Mouse (Mus musculus) c-Kit-positive CD71-negative TER-119-negative erythroid progenitor cells, embryonic 14.5 days (primary cell): ENCODE data around the gene Them5.

ENCODE experiments used
- DNase-seq: peaks from one replicate; pipeline ENCODE4 v3.0.0-alpha.2; 2013; ENCODE audit warnings: low read depth

Gene Them5

DNA sequence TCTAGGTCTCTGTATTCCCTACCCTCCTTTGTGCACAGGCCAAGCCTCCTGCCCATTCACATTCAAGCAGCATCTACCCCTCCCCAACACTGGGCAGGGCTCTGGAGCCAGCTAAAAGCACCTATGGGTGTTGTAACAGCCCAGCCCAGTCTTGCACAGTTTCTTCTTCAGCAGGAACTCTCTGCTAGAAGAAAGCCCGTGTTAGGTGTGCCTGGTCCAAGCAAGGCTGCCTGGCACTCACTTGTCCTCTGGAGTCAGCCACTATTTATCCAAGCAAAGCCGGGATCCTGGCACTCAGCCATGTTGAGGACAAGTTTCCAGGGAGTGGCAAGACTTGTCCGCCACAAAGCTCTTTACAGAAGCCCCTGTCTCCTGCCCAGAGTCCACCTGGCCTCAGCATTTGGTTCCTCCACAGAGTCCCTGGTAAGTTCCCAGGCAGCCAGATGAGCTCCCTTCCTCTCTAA is at the start of gene Them5:
Gene Them5 (plus strand): TSS at position 141 of the 464 bp plus-strand sequence.
- no peak for DNase-seq

DNA sequence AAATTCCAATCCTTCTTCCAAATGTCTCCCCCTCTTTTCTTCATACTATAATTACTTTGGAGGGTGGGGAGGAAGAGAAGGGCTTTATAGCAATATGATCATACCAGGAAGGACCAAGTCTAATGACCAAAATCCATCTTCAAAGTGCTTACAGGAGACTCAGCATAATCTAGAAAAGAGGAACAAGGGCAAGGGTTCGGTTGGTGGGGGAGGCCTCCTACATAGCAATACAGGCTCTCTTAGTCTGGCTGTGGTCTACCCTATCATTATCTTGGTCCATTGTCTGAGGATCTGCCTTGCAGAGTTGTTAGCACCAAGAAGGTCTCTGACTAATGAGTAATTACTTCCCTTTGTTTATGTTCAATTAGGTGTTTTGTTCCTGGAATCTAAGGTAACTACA is 36.4 kb upstream of the Them5 start:
- DNase-seq, result no peak

DNA sequence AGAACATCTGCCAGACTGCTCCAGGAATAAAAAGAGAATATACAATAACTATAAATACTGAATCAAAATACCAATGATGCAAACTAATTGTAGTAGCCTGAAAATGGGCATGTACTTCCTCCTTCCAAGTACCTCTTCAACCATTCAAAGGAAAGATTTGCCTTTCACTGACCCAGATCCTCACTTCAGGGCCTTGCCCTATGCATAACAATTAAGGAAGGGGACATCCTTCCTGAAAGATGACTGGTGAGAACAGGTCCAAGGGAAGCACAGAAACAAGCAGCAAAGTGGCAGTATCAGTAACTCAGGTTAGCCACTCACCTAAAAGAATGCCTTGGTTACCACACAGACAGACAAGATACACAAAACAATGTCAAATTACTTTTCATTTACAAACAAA is 34.9 kb upstream of the Them5 start:
- DNase-seq, result no peak

DNA sequence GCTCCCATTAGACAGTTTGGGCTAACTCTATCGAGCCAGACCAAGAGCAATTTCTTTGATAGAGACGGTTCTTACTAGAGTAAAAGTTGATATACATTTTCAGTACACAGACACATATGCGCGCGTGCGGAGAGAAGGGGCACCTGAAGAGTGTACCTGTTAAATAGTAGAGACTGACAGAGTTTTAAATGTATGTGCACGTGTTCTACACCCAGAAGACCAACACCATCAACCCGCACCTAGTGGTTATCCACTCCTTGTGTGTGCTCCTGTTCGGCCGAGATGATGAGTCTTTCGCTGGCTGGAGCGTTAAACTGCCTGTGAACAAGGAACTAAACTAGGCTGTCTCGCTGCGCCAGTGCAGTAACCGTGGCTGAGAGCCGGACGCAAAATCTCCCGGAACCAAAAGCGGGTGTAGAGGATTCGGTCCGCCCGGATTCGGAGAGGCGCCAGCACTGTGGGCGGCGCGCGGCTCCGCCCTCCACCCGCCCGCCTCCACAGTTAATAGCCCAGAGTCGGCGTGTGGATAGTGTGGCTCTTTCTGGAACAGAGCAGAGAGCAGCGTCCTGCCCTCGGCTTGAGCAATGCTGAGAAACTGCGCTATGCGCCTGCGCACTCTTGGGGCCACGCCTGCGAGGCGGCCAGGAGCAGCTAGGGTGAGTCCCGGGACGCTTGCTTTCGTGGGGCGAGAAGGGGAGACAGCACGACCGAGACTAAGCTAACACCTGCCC is 32.1 kb upstream of the Them5 start, which contains the start of gene Them4:
Gene Them4 (plus strand): TSS at position 457 of the 731 bp plus-strand sequence.
- peak; percentile 88 for DNase-seq

GRCm38 (mm10) chr3:94310491-94310890 is 31.4 kb upstream of the Them5 start:
- no peak for DNase-seq

GRCm38 (mm10) chr3:94310911-94311310 is 31.0 kb upstream of the Them5 start:
- no peak for DNase-seq

DNA sequence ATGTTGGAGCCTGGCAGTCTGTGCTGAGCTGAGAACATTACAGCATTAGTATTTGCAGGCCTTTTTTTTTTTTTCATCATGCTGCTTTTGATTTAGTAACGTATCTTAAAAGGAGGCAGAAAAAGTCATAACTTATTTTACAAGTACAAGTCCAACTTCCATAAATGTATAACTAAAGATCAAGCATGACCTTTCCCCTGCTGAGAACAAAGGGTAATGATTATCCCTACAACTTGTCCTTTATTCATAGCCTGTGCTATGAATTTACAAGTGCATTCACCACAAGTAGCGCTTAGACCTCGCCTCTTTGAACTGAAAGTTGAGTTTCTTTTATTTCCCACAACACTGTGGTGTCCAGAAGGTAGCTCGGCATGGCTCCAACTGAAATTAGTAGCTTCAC is 30.5 kb upstream of the Them5 start:
- no peak for DNase-seq

GRCm38 (mm10) chr3:94328681-94329080 is 13.2 kb upstream of the Them5 start:
- DNase-seq, result no peak

GRCm38 (mm10) chr3:94334442-94334841 is 7.5 kb upstream of the Them5 start:
- no peak for DNase-seq

DNA sequence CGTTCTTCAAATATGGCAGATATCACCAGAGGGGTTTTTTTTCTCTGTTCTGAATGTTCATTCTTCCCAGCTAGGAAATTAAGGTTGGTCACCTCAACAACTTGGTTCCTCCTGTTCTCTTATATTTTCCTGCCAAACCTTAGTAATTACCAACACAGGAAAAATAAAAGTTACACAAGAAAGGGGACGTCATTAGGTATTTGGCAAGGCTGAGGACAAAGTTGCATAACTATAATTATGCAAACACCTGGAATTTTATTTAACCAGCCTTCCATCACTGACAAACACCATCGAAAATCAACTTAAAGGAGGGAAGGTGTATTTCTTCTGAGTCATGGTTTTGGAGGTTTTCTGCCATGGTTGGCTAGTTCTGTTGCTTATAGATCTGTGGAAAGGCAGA is 3.4 kb upstream of the Them5 start:
- no peak for DNase-seq

GRCm38 (mm10) chr3:94342552-94342951 is 653 bp downstream of the Them5 start:
- no peak for DNase-seq

- DNase-seq, result no peak
Observed at GRCm38 (mm10) chr3:94344182-94344581, 2.3 kb downstream of the Them5 start.

GRCm38 (mm10) chr3:94344897-94345296 is 3.0 kb downstream of the Them5 start:
- DNase-seq, result no peak

GRCm38 (mm10) chr3:94348146-94348545 is 6.2 kb downstream of the Them5 start:
- DNase-seq, result no peak

- DNase-seq, result no peak
Observed at GRCm38 (mm10) chr3:94360812-94361211, 18.9 kb downstream of the Them5 start.

- DNase-seq, result no peak
Observed at GRCm38 (mm10) chr3:94362138-94362537, 20.2 kb downstream of the Them5 start, which contains the start of gene C2cd4d. Gene C2cd4d (plus strand): TSS chr3:94362438.

DNA sequence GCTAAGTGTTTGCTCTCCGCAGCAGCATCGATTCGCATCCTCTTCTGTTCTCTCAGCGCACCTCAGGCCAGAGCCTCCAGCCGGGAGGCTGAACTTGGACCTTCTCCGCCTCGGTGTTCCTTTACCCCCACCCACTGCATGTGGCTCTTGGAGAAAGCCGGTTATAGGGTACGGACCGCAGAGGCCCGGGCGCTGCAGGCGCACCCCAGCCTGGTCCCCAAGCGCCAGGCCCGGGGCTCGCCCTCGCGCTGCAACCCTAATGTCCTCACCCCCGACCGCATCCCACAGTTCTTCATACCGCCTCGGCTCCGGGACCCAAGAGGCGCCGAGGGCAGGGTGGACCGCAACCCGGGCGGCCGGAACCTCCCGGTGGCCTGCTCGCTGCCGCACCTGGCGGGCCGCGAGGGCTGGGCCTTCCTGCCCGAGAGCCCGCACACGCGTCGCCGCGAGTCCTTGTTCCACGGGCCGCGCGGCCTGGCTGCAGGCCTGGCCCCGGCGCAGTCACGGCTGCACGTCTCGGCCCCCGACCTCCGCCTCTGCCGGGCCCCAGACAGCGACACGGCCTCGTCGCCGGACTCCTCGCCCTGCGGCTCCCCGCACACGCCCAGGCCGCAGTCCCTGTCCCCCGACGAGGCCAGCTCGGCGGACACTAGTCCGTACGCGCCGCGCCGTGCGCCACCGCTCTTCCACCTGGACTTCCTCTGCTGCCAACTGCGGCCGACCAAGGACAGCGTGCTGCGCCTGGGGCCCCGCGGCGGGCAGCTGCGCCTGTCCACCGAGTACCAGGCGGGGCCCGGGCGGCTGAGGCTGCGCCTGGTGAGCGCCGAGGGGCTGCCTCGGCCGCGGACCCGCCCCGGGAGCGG is 21.6 kb downstream of the Them5 start:
- DNase-seq, result no peak

DNA sequence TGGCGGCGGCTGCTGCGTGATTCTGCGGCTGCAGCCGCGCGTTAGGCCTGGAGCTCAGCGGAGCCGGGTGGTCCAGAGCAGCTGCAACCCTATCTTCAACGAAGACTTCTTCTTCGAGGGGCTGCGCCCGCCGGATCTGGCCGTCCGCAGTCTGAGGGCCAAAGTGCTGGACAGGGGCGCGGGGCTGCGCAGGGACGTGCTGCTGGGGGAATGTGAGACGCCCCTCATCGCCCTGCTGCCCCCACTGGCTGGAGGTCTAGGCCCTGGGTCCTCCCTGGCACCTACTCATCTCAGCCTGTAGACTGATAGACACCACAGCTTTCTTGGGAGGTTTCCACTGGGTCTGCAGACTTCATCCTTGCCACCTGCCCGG is 22.2 kb downstream of the Them5 start:
- DNase-seq, result no peak

DNA sequence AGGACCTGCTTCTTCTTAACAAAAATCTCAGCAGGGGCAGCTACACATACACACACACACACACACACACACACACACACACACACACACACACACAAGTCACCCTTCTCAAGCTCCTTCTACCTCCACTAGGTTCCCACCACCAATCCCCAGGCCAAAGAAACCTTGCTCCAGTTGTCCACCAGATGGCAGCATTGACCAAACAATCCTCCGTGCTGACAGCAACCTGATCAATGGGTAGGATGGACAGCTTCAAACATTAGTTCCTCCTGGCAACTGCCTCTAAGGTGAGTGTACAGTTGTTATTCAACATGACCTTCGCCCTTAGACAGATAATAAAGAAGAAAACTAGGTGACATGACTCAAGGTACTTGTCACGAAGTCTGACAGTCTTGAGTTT is 24.9 kb downstream of the Them5 start:
- peak; percentile 77 for DNase-seq

DNA sequence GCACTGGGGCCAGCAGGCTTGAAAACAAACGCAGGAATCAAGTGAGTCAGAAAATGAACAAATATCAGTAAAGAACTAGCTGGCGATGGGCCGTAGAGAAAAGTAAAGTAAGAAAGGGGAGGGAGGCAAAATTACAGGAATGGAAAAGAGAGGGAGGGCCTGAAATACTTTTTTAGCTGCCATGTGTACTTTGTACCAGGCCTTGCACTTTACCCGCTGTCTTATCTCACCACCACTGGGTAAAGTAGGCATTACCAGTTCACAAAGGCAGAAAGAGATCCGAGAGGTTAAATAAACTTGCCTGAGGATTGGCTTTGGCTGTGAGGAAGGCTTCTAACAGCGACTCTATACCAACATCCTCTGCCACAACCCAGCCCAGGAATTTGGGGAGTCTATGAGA is 25.6 kb downstream of the Them5 start:
- no peak for DNase-seq

GRCm38 (mm10) chr3:94368631-94369030 is 26.7 kb downstream of the Them5 start:
- no peak for DNase-seq

DNA sequence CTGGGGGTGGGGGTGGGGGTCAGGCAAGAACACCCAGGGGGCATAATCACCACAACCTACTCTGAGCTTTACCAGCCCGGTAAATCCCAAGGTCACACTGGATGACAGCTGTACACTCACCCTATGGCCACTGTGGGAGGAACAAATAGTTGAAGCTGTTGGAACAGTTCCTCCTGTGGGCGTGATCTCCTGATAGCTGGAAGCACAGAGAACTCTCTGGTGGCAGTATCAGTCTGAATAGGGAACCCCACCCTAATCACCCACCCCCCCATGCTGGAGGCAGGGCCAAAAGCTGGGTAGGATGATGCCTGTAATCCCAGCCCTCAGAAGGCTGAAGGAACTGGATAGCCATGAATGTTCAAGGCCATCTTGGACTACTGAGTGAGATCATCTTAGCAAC is 27.8 kb downstream of the Them5 start:
- DNase-seq, result no peak

DNA sequence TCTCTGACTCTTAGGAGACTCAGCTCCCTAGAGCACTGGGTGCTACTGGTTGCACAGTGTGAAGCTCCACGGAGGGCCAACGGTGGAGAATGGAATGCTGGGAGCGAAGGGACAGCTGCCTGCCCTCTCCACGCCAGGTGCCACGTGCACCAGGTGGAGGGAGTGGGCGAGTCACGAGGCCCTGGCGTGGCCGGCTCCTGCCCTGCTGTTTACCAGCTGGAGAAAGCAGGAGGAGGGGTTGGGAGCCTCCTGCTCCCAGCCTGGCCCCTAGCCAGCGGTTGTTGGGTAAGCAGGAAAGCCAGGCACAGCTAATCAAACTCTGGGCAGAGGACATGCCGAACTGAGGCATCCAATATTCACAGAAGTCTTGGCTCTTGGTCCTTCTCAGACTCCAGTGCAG is 29.7 kb downstream of the Them5 start:
- DNase-seq, result no peak
